27 mouse cellular contexts compared by ENCODE assay signal in the genomic region with DNA sequence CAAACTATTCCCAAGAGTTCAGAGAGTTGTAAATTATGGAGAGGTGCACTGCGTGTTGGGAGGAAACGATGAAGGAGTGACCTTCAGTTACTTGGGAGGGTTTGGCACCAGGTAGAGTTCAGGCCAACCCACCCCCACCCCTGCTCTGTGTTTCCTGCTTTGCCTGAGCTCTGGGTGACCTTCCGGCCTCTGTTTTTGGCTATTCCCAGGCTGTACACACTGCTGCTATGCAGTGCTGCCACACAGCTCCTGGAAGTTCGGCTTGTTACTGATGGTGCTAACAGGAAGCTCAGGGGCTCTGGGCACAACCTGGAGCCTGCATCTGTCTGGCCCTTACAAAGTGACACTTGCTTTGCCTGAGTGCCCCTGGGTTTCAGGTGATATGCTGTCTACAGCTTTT. TPM values are rescaled to one million over a fixed set of nuclear protein-coding genes. Genes with fewer than 3 reads are reported as not detected.
DNase-seq lines count a peak whose midpoint lies in the region.
"Had no signal": no experiment of that assay in that cellular context is flagged by ENCODE, and none has a peak within 500 bp of the region (broad histone marks: within the 10 kb centered on the region; RNA-seq: fewer than 3 reads in every experiment).

No protein-coding gene starts in this region.

- no peak overlapping the region for H3K4me3 ChIP-seq in brown adipose tissue, adult 24 weeks (ENCODE audit: insufficient read depth, low read depth, low read length)
- H3K4me3 ChIP-seq: embryonic facial prominence, embryonic 10.5 days; embryonic facial prominence, embryonic 13.5 days; erythroblast, embryonic 14.5 days; forebrain, embryonic 12.5 days; forebrain, embryonic 15.5 days; heart, embryonic 12.5 days; heart, embryonic 15.5 days; hindbrain, embryonic 12.5 days; hindbrain, embryonic 15.5 days had no signal

- H3K4me1 ChIP-seq in brown adipose tissue, adult 24 weeks (ENCODE audit: control insufficient read depth, insufficient read depth, insufficient read length, low read length): peaks cover 9% of the 10 kb centered on the region
- H3K4me1 ChIP-seq: embryonic facial prominence, embryonic 13.5 days had no signal

- H3K27ac ChIP-seq in brown adipose tissue, adult 24 weeks (replicated peaks; ENCODE audit: low read depth, low read length): peak overlapping the region; percentile 50
- H3K27ac ChIP-seq: embryonic facial prominence, embryonic 13.5 days; forebrain, embryonic 12.5 days; forebrain, embryonic 15.5 days; heart, embryonic 15.5 days; hindbrain, embryonic 12.5 days; hindbrain, embryonic 15.5 days had no signal

- peak; percentile 95 for DNase-seq in heart, adult 11 months
- DNase-seq in heart, postnatal 10 days: no peak
- peak; percentile 43 for DNase-seq in kidney, adult 11 months
- DNase-seq in kidney, postnatal 4 days: no peak
- DNase-seq in kidney, postnatal 25 days: peak; percentile 35 to 77
- no peak for DNase-seq in kidney, postnatal 14 days
- DNase-seq: adrenal gland, adult 2 months; adrenal gland, postnatal 14 days; B cell, adult 2 months; cerebellum, adult 11-12 months; cerebellum, adult 8-10 months; cerebellum, postnatal 10 days; cerebellum, postnatal 36 days; embryo, embryonic 11 days; gastrocnemius, postnatal 10 days; heart, postnatal 14 days had no signal

- intact Hi-C loops in heart, postnatal 10 days (cut with DNase I): no loop called here

RNA-seq across cellular contexts. Expression of a gene that starts 42.6 kb away (rescaled TPM):
- 100 to 1,000 TPM; 106 to 113 TPM for total RNA-seq in heart, postnatal 10 days (2021)
- polyA plus RNA-seq in brown adipose tissue, adult 24 weeks (2012; ENCODE audit: insufficient read depth, insufficient read length, missing spikeins): 13.0 and 18.7 TPM in 2 replicates
- total RNA-seq: CH12.LX had no signal

Comparison
In these comparisons a context has a peak if more than half of its experiments do, and no peak if none do; other contexts are left out.
1. DNase-seq: peak in heart, adult 11 months (single experiment), kidney, adult 11 months (single experiment) and kidney, postnatal 25 days (2 of 2); none in heart, postnatal 10 days (0 of 2), kidney, postnatal 4 days (0 of 2) and kidney, postnatal 14 days (single experiment).